Mouse (Mus musculus) cortical plate, adult 2 months (tissue): ENCODE results near the gene Bmpr2. TPM values are rescaled to one million over a fixed set of nuclear protein-coding genes. Genes with fewer than 3 reads are reported as not detected.

Experiments
- H3K27ac ChIP-seq: fragments of 200-500 bp; 2 replicates; pipeline ENCODE4 v1.5.1; 2012; ENCODE audit warnings: low read length, control low read depth, inconsistent platforms; ENCODE audit not compliant: insufficient read depth
- H3K4me1 ChIP-seq: fragments of 200-500 bp; 2 replicates; pipeline ENCODE4 v1.6.1; 2011; ENCODE audit warnings: low read length; ENCODE audit not compliant: control insufficient read depth, insufficient read depth
- H3K4me3 ChIP-seq: fragments of 200-500 bp; 2 replicates; pipeline ENCODE4 v1.5.1; 2011; ENCODE audit warnings: mild to moderate bottlenecking, low read length, control low read depth; ENCODE audit not compliant: insufficient read depth
- CTCF ChIP-seq: fragments of 200-500 bp; IDR thresholded peaks from 2 replicates; pipeline ENCODE4 v1.5.1; 2011; ENCODE audit warnings: mild to moderate bottlenecking, control low read depth, low read length; ENCODE audit not compliant: insufficient read depth; ENCODE audit errors: extremely low read depth
- POLR2A ChIP-seq: fragments of 200-500 bp; IDR thresholded peaks from 2 replicates; pipeline ENCODE4 v1.6.1; 2011; ENCODE audit warnings: mild to moderate bottlenecking, low read length, control low read depth; ENCODE audit not compliant: insufficient read depth; ENCODE audit errors: extremely low read depth
- polyA plus RNA-seq: library from polyadenylated mRNA; depleted of rRNA; stranded (reverse); fragments of >200 nt; gene quantifications from 2 replicates; pipeline ENCODE4 v1.2.3, GENCODE M21; 2012

The Bmpr2 gene
- polyA plus RNA-seq, 1 experiment: 29.7 TPM

GRCm38 (mm10) chr1:59755298-59755697 is 7.9 kb upstream of the Bmpr2 start:
- TF ChIP-seq POLR2A: no peak
- no peaks in the 10 kb centered on the region for H3K4me1 ChIP-seq
- no peak overlapping the region for H3K4me3 ChIP-seq
- no peak overlapping the region for H3K27ac ChIP-seq

- Histone ChIP-seq H3K4me1 (no peaks in the 10 kb centered on the region), H3K4me3 (no peak overlapping the region), H3K27ac (no peak overlapping the region)
- TF ChIP-seq POLR2A: no peak
- TF ChIP-seq CTCF: no peak
Observed at GRCm38 (mm10) chr1:59758325-59758724, 4.9 kb upstream of the Bmpr2 start.

GRCm38 (mm10) chr1:59762208-59762607 is 992 bp upstream of the Bmpr2 start:
- Histone ChIP-seq H3K4me1 (peaks cover 2% of the 10 kb centered on the region; the same call in 1 of the 2 replicates), H3K4me3 (peak overlapping the region; percentile 99), H3K27ac (peak overlapping the region; percentile 94)
- TF ChIP-seq POLR2A: no peak
- TF ChIP-seq CTCF: no peak

- H3K4me3 ChIP-seq: peak overlapping the region; percentile 99
- H3K27ac ChIP-seq: peak overlapping the region; percentile 94
Observed at GRCm38 (mm10) chr1:59762651-59763163, 493 bp upstream of the Bmpr2 start.

DNA sequence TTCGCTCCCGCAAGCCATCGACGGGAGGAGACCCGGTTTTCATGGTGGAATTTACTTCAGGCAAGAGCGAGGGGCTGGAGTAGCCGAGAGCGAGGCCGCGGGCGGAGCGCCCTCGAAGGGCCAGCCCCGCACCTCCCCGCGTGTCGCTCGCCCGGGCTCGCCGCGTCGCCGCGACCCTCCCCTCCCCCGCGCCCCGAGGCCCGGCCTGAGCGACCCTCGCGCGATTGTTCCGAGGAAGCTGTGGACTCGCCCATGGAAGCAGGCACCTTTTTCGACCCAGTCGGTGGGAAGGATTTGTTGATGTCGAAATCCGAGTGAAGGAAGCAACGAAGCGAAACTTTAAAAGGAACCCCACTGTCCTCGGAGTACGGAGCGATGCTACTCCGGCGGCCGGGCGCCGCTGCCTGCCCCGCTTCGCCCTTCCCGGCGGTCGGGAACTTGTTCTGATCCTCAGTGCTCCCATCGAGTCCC is 616 bp downstream of the Bmpr2 start:
- TF ChIP-seq CTCF (no peak), POLR2A (no peak)
- Histone ChIP-seq H3K27ac (peak overlapping the region; percentile 95), H3K4me3 (peak overlapping the region; percentile 99), H3K4me1 (peaks cover 3% of the 10 kb centered on the region; the same call in 1 of the 2 replicates)

More at GRCm38 (mm10) chr1:59762651-59763163, 493 bp upstream of the Bmpr2 start:
- no peak for TF ChIP-seq CTCF
- peak; percentile 66; the same call in 1 of the 2 replicates for TF ChIP-seq POLR2A
- H3K4me1 ChIP-seq: peaks cover 2% of the 10 kb centered on the region; the same call in 1 of the 2 replicates

DNA sequence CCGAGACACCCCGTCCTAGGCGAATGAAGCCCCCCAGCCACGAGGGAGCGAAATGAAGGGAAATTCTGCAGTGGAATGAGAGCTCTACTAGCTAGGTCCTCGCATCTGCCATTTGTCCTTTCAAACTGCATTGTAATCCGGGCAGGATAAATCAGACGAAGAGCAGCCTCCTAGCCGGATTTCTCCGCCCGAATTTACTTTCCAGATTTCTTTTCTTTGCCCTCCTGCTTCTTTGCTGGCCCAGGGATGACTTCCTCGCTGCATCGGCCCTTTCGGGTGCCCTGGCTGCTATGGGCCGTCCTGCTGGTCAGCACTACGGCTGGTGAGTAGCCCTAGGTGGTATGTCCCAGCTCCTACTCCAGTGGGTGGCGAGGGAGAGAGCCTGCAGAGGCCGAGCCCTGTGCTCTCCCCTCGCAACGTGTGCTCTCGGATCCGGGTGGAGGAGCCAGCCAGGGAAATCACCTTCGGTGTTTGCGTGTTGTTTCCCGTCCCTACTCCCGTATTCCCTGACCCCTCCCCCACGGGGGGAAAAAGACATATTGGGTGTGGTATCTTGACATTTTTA is 1.3 kb downstream of the Bmpr2 start:
- H3K27ac ChIP-seq: peak overlapping the region; percentile 90
- no peak for TF ChIP-seq POLR2A
- TF ChIP-seq CTCF: no peak
- peaks cover 3% of the 10 kb centered on the region; the same call in 1 of the 2 replicates for H3K4me1 ChIP-seq
- H3K4me3 ChIP-seq: peak overlapping the region; percentile 99

- H3K4me3 ChIP-seq: peak overlapping the region; percentile 99
- peaks cover 3% of the 10 kb centered on the region; the same call in 1 of the 2 replicates for H3K4me1 ChIP-seq
- H3K27ac ChIP-seq: no peak overlapping the region
- no peak for TF ChIP-seq CTCF
- TF ChIP-seq POLR2A: no peak
Observed at GRCm38 (mm10) chr1:59765279-59765678, 2.1 kb downstream of the Bmpr2 start.

- Histone ChIP-seq H3K27ac (no peak overlapping the region), H3K4me1 (peaks cover 5% of the 10 kb centered on the region; the same call in 1 of the 2 replicates), H3K4me3 (peak overlapping the region; percentile 99; the same call in 1 of the 2 replicates)
- TF ChIP-seq POLR2A: no peak
Observed at GRCm38 (mm10) chr1:59766626-59767025, 3.4 kb downstream of the Bmpr2 start.

DNA sequence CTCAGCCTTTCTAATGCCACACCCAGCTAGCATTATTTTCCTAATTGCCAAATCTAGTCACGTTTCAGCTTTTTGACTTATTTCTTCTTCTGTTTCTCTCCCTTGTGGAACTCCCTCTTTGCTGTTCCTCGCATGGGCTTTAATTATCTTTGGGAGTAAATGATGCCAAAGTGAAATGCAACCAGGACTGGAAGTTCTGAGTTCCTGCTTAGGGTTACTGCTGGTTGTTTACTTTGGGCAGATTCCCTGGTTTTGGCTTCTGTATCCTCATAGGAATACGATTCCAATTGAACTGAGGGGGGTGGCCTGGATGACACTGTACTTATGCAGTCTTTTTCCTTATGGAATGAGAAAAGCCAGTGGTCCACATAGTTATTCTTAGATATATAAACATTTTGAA is 8.7 kb downstream of the Bmpr2 start:
- Histone ChIP-seq H3K27ac (no peak overlapping the region), H3K4me1 (peaks cover 7% of the 10 kb centered on the region; the same call in 1 of the 2 replicates), H3K4me3 (no peak overlapping the region)
- no peak for TF ChIP-seq CTCF
- TF ChIP-seq POLR2A: no peak

- no peak overlapping the region for H3K4me3 ChIP-seq
- no peak for TF ChIP-seq POLR2A
- TF ChIP-seq CTCF: no peak
- no peaks in the 10 kb centered on the region for H3K4me1 ChIP-seq
- H3K27ac ChIP-seq: no peak overlapping the region
Observed at GRCm38 (mm10) chr1:59781080-59781479, 17.9 kb downstream of the Bmpr2 start.
